Mouse (Mus musculus) right cerebral cortex, postnatal 25 days (tissue): Measurements from ENCODE around the gene Crebl2.

Source experiments
- DNase-seq: peaks from one replicate; pipeline ENCODE4 v3.0.0; 2022

The Crebl2 gene

GRCm38 (mm10) chr6:134877276-134877675 is 47.3 kb downstream of the Crebl2 start:
- DNase-seq, result no peak

GRCm38 (mm10) chr6:134877892-134878291 is 47.9 kb downstream of the Crebl2 start:
- DNase-seq, result no peak

- no peak for DNase-seq
Measured at GRCm38 (mm10) chr6:134879556-134879955, 49.6 kb downstream of the Crebl2 start.

GRCm38 (mm10) chr6:134880046-134880445 is 50.1 kb downstream of the Crebl2 start:
- DNase-seq, result no peak

GRCm38 (mm10) chr6:134883661-134884060 is 53.7 kb downstream of the Crebl2 start:
- DNase-seq, result no peak

GRCm38 (mm10) chr6:134885515-134885914 is 55.6 kb downstream of the Crebl2 start:
- DNase-seq, result no peak

GRCm38 (mm10) chr6:134886475-134886874 is 56.5 kb downstream of the Crebl2 start:
- no peak for DNase-seq

GRCm38 (mm10) chr6:134887008-134887407 is 57.1 kb downstream of the Crebl2 start:
- peak; percentile 30 for DNase-seq

GRCm38 (mm10) chr6:134887711-134888449 is 57.9 kb downstream of the Crebl2 start:
- peak; percentile 82 for DNase-seq

GRCm38 (mm10) chr6:134888563-134889017 is 58.6 kb downstream of the Crebl2 start:
- DNase-seq, result peak; percentile 73

- DNase-seq, result no peak
Measured at GRCm38 (mm10) chr6:134889763-134890162, 59.8 kb downstream of the Crebl2 start.

GRCm38 (mm10) chr6:134890436-134890835 is 60.5 kb downstream of the Crebl2 start:
- no peak for DNase-seq

GRCm38 (mm10) chr6:134896570-134897436 is 66.8 kb downstream of the Crebl2 start:
- no peak for DNase-seq

- DNase-seq, result peak; percentile 89
Measured at GRCm38 (mm10) chr6:134897443-134898094, 67.6 kb downstream of the Crebl2 start.

GRCm38 (mm10) chr6:134898095-134898965 is 68.4 kb downstream of the Crebl2 start, which contains the start of gene Gpr19:
Gpr19 (minus strand) TSS chr6:134898578.
- DNase-seq, result peak; percentile 88

GRCm38 (mm10) chr6:134903368-134903767 is 73.4 kb downstream of the Crebl2 start:
- DNase-seq, result no peak

GRCm38 (mm10) chr6:134903891-134904884 is 74.2 kb downstream of the Crebl2 start:
- no peak for DNase-seq

- no peak for DNase-seq
Measured at GRCm38 (mm10) chr6:134905811-134906210, 75.9 kb downstream of the Crebl2 start.
